22 mouse cellular contexts compared by ENCODE assay signal in genomic region chr4:152199617-152200016, GRCm38 (mm10). TPM values are rescaled to one million over a fixed set of nuclear protein-coding genes. Genes with fewer than 3 reads are reported as not detected.
"Had no signal": no experiment of that assay in that cellular context is flagged by ENCODE, and none has a peak within 500 bp of the region (broad histone marks: within the 10 kb centered on the region; RNA-seq: fewer than 3 reads in every experiment).

No protein-coding gene starts in this region.

- H3K4me3 ChIP-seq: liver, embryonic 12.5 days; liver, embryonic 15.5 days; lung, embryonic 15.5 days; midbrain, embryonic 13.5 days had no signal

- H3K9ac ChIP-seq: liver, embryonic 12.5 days; liver, embryonic 15.5 days; lung, embryonic 15.5 days; midbrain, embryonic 13.5 days had no signal

- DNase-seq: kidney, adult 2 months; lung, adult 18-20 months; lung, postnatal 10 days; lung, postnatal 4 days; thymus, postnatal 4 days had no signal

- H3K9me3 ChIP-seq: liver, embryonic 12.5 days; liver, embryonic 15.5 days; lung, embryonic 15.5 days; midbrain, embryonic 13.5 days had no signal

- H3K4me2 ChIP-seq: liver, embryonic 12.5 days; liver, embryonic 15.5 days; lung, embryonic 15.5 days; midbrain, embryonic 13.5 days had no signal

- H3K36me3 ChIP-seq: liver, embryonic 12.5 days; liver, embryonic 15.5 days; lung, embryonic 15.5 days; midbrain, embryonic 13.5 days had no signal

- ATAC-seq: hindbrain, postnatal 0 days; liver, embryonic 12.5 days; midbrain, embryonic 13.5 days; midbrain, embryonic 16.5 days had no signal

- H3K27me3 ChIP-seq: liver, embryonic 12.5 days; liver, embryonic 15.5 days; lung, embryonic 15.5 days; midbrain, embryonic 13.5 days had no signal

- H3K27ac ChIP-seq: hindbrain, postnatal 0 days; kidney, postnatal 0 days; liver, embryonic 12.5 days; liver, embryonic 15.5 days; lung, embryonic 15.5 days; midbrain, embryonic 13.5 days had no signal

RNA-seq across cellular contexts. Expression of gene Hes2, which starts 41.0 kb away (rescaled TPM):
- total RNA-seq: hindbrain, postnatal 0 days; layer of hippocampus, adult 8-10 months; layer of hippocampus, postnatal 14 days; left cerebral cortex, adult 8-10 months; left cerebral cortex, postnatal 25 days; megakaryocyte, adult 5-6 weeks had no signal
- polyA plus RNA-seq: hindbrain, postnatal 0 days; intestine, embryonic 14.5 days; kidney, embryonic 14.5 days; limb, embryonic 11.5 days; liver, embryonic 15.5 days; midbrain, embryonic 16.5 days; neural tube, embryonic 14.5 days; thymus, postnatal 0 days had no signal
